Mouse (Mus musculus) midbrain, embryonic 14.5 days (tissue): Measurements from ENCODE around the gene Klk8. TPM values are rescaled to one million over a fixed set of nuclear protein-coding genes. Genes with fewer than 3 reads are reported as not detected.
A peak's percentile ranks its signal among the peaks of the same experiment; 100 is the strongest.

Source experiments
- ATAC-seq: fragments of 200-750 bp; cut with Nextera tagmentation; 2 replicates; pipeline ENCODE4 v1.8.0; 2017; ENCODE audit warnings: moderate number of reproducible peaks, moderate library complexity; ENCODE audit not compliant: low FRiP score, low TSS enrichment
- DNase-seq: peaks from one replicate; pipeline ENCODE4 v3.0.0-alpha.2; 2015
- H3K27ac ChIP-seq: fragments of 300-500 bp; sonication (generic); replicated peaks from 2 replicates; pipeline ENCODE4 v1.5.1; 2014; ENCODE audit warnings: mild to moderate bottlenecking, low read depth, low read length, moderate library complexity
- H3K27me3 ChIP-seq: fragments of 300-500 bp; sonication (generic); 2 replicates; pipeline ENCODE4 v1.6.1; 2014; ENCODE audit warnings: low read length, control low read depth, mixed read lengths; ENCODE audit not compliant: control insufficient read depth, insufficient read depth
- H3K36me3 ChIP-seq: fragments of 300-500 bp; sonication (generic); 2 replicates; pipeline ENCODE4 v1.6.1; 2014; ENCODE audit warnings: low read length, control low read depth; ENCODE audit not compliant: control insufficient read depth, insufficient read depth
- H3K4me1 ChIP-seq: fragments of 300-500 bp; sonication (generic); 2 replicates; pipeline ENCODE4 v1.6.1; 2014; ENCODE audit warnings: mild to moderate bottlenecking, antibody characterized with exemption, low read length, control low read depth; ENCODE audit not compliant: control insufficient read depth, insufficient read depth
- H3K4me2 ChIP-seq: fragments of 300-500 bp; sonication (generic); 2 replicates; pipeline ENCODE4 v1.6.1; 2014; ENCODE audit warnings: mild to moderate bottlenecking, low read length, moderate library complexity
- H3K4me3 ChIP-seq: fragments of 300-500 bp; sonication (generic); replicated peaks from 2 replicates; pipeline ENCODE4 v1.5.1; 2014; ENCODE audit warnings: low read depth, low read length
- H3K9ac ChIP-seq: fragments of 300-500 bp; sonication (generic); replicated peaks from 2 replicates; pipeline ENCODE4 v1.6.1; 2014; ENCODE audit warnings: mild to moderate bottlenecking, low read length, moderate library complexity
- H3K9me3 ChIP-seq: fragments of 300-500 bp; sonication (generic); 2 replicates; pipeline ENCODE4 v1.6.1; 2016; ENCODE audit warnings: low read length, control low read depth, mixed read lengths; ENCODE audit not compliant: control insufficient read depth
- WGBS: fragments of 180-500 bp; shearing (Covaris S2); extraction: QIAGEN DNeasy Blood & Tissue Kit; methylation state at CpG from one replicate; pipeline ENCODE4 v1.1.7; 2014; 5-methylcytosine and 5-hydroxymethylcytosine counted together
- polyA plus RNA-seq: library from polyadenylated mRNA; unstranded; fragments of >200 nt; fragmentation: Nextera tagmentation; extraction: Ambion mirVana; gene quantifications from 2 replicates; pipeline ENCODE4 v1.2.1, GENCODE M21; 2014

Gene Klk8
- polyA plus RNA-seq, 1 experiment from 2014 or later = 6.7 TPM

DNA sequence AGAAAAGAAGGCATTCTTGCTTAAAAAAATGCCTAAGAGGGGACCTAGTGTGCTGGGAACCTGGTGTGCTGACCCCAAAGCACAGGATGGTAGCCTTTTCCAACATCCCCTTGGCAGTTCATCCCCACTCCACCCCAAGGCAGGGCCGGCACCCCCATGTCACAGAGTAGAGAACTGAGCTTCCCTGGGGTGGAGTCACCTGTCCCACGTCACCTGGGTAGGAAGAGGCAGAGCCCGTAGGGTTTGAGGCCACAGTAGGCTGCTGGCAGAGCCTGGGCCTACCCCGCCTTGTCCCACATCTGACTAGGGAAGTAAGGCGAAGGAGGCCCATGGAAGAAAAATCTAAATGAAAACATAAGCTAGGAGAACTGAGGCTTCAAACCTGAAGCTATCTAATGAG, 23.0 kb upstream of the Klk8 start, which contains the start of gene Klk11:
Gene Klk11 (plus strand): TSS at position 241 of the 400 bp plus-strand sequence.
- Histone ChIP-seq H3K9me3 (no peaks in the 10 kb centered on the region), H3K4me1 (no peaks in the 10 kb centered on the region), H3K27me3 (no peaks in the 10 kb centered on the region), H3K9ac (no peak within 1 kb of the TSS), H3K4me2 (no peak within 1 kb of the TSS), H3K4me3 (no peak within 1 kb of the TSS), H3K27ac (no peak within 1 kb of the TSS), H3K36me3 (no peaks in the 10 kb centered on the region)
- ATAC-seq (no peak), DNase-seq (no peak)
- 94% methylated on average over 5 of the region's 5 CpGs for WGBS

DNA sequence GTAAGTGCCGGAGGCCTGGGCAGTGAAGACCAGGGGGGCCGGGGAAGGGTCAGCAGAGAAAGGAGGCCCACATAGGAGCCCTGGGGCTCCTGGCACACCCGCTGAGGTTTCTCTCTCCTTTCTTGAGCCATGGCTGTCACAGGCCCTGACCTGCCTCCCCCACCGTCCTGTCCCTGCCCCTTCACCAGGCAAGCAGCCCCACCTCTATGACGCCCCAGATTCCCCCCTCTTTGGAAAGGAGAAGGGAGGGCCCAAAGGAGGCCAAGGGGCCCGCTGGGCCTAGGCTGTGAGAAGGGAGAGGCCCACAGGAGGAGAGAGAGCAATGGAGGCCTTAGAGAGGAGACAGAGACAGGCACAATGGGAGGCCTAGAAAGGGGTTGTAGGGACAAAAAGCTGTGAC, 22.6 kb upstream of the Klk8 start:
- 38% methylated on average over 6 of the region's 6 CpGs for WGBS
- no peak overlapping the region for H3K27ac ChIP-seq
- H3K36me3 ChIP-seq = no peaks in the 10 kb centered on the region
- no peaks in the 10 kb centered on the region for H3K4me1 ChIP-seq
- no peak overlapping the region for H3K4me2 ChIP-seq
- no peak for DNase-seq
- no peaks in the 10 kb centered on the region for H3K9me3 ChIP-seq
- no peak overlapping the region for H3K9ac ChIP-seq
- H3K4me3 ChIP-seq = no peak overlapping the region
- ATAC-seq = 0 out of 2 replicates have a peak, but pooled peaks have one; percentile 28
- H3K27me3 ChIP-seq = no peaks in the 10 kb centered on the region

DNA sequence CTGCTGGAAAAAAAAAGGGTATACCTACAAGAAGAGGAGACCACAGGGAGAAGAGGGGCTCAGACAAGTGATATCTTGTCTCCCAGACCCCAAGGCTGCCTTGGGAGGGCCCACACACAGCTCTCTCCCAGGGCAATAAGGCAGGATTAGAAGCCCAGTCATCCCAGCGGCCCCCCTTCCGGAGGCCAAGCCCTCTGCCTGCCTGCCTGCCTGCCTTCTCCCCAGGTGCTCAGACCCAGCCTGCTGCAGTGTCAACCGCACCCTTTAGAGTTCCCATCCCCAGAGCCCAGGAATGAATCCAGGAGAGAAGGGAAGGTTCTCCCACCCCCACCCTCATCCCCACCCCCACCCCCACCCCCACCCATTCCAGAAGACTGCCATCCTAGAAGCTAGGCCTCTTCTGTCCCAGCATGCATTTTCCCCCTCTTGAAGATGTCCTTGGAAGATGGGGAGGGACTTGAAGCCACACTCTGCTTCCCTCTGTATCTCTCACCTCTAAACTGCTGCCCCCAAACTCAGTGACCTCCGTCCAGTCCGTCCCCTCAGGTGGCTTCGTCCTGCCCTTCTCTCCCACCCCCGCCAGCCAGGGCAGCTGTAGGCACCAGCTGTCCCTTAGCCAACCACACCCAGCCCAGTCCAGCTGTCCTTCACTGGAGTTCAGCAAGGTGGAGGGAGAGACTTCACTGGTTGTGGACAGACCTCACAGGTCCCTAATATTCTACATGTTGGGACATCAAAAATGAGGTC, 21.9 kb upstream of the Klk8 start:
- H3K9me3 ChIP-seq = no peaks in the 10 kb centered on the region
- no peaks in the 10 kb centered on the region for H3K36me3 ChIP-seq
- DNase-seq = no peak
- no peak overlapping the region for H3K27ac ChIP-seq
- no peak overlapping the region for H3K4me2 ChIP-seq
- 55% methylated on average over 7 of the region's 7 CpGs for WGBS
- H3K4me3 ChIP-seq = no peak overlapping the region
- H3K27me3 ChIP-seq = no peaks in the 10 kb centered on the region
- H3K9ac ChIP-seq = no peak overlapping the region
- no peaks in the 10 kb centered on the region for H3K4me1 ChIP-seq
- ATAC-seq = no peak

DNA sequence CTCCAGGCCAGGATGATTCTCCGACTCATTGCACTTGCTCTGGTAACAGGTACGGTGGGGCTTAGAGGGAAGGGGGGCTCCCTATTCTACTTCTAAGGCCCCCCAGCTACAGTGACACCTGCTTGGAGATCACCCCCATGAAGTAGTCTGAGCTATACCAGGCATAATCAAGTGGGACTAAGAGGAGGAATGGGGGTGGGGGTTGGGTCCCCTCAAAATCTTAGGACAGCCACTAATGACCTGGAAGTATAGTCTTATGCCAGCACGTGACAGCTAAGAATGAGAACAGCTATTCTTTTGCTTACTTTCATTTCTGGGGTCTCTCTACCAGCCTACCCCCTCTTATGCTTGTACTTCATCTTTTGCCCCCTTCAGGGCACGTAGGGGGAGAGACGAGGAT, 20.9 kb upstream of the Klk8 start:
- H3K9ac ChIP-seq = no peak overlapping the region
- no peak overlapping the region for H3K27ac ChIP-seq
- H3K4me1 ChIP-seq = no peaks in the 10 kb centered on the region
- ATAC-seq (no peak), DNase-seq (no peak)
- no peak overlapping the region for H3K4me3 ChIP-seq
- no peaks in the 10 kb centered on the region for H3K36me3 ChIP-seq
- 85% methylated on average over 5 of the region's 5 CpGs for WGBS
- H3K4me2 ChIP-seq = no peak overlapping the region
- no peaks in the 10 kb centered on the region for H3K9me3 ChIP-seq
- no peaks in the 10 kb centered on the region for H3K27me3 ChIP-seq

DNA sequence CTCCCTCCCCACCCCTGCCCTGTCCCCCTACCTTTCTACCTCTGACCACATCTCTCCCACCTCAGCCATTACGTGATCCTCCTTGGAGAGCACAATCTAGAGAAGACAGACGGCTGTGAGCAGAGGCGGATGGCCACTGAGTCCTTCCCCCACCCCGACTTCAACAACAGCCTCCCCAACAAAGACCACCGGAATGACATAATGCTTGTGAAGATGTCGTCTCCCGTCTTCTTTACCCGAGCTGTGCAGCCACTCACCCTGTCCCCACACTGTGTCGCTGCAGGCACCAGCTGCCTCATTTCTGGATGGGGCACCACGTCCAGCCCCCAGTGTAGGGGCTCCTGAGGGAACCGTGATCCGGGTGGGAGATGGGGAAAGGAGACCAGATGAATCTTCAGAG, 20.0 kb upstream of the Klk8 start:
- Histone ChIP-seq H3K27ac (no peak overlapping the region), H3K27me3 (no peaks in the 10 kb centered on the region), H3K4me1 (peaks cover under 1% of the 10 kb centered on the region; the same call in 1 of the 2 replicates), H3K4me2 (no peak overlapping the region), H3K9me3 (no peaks in the 10 kb centered on the region), H3K4me3 (no peak overlapping the region), H3K36me3 (no peaks in the 10 kb centered on the region), H3K9ac (no peak overlapping the region)
- no peak for ATAC-seq
- 89% methylated on average over 12 of the region's 12 CpGs for WGBS
- no peak for DNase-seq

DNA sequence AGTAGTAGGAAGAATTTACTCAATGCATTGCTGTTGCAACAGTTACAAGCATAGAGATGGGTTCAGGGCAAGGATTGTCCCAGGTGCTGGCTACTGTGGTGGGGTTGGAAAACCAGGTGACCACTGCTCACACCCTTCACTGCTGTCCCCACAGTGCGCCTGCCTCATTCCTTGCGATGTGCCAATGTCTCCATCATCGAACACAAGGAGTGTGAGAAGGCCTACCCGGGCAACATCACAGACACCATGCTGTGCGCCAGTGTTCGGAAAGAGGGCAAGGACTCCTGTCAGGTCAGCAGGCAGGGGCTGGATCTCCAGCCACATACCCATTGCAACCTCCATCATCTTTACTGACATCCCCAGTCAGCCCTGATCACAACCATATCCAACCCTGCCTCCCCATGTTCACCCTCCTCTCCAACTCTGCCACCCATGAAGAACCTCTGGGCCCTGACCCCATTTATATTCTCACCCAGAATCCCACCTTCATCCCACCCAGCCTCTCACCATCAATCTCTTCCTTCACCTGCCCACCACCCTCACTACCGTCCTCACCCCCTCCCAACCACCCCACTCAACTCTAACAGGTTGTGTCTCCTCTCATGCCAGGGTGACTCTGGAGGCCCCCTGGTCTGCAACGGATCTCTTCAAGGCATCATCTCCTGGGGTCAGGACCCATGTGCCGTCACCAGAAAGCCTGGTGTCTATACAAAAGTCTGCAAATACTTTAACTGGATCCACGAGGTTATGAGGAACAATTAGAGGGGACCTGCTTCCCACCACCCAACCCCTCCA, 19.0 kb upstream of the Klk8 start:
- Histone ChIP-seq H3K27ac (no peak overlapping the region), H3K36me3 (no peaks in the 10 kb centered on the region), H3K9me3 (no peaks in the 10 kb centered on the region), H3K4me1 (peaks cover 3% of the 10 kb centered on the region; the same call in 1 of the 2 replicates), H3K27me3 (0 out of 2 replicates have a peak, but pooled peaks cover 4% of the 10 kb centered on the region), H3K9ac (no peak overlapping the region), H3K4me2 (no peak overlapping the region), H3K4me3 (no peak overlapping the region)
- WGBS = 93% methylated on average over 10 of the region's 10 CpGs
- ATAC-seq (no peak), DNase-seq (no peak)

DNA sequence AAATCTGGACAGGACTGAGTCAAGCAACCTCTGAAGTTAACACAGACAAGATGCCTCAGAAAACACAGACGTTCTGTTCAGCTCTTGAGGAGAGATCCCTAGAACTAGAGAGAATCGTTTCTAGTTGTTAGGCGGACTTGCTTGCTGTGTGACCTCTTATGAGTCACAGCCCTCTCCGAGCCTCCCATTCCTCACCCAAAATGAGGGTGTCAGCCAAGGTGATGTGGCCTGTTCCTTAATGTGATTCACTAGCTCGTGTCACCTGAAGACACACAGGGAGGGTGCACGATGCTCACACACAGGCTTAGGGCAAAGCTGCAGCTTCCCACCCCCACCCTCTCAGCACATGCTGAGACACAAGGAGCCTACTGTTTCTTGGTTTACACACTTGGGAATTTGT, 17.1 kb upstream of the Klk8 start:
- Histone ChIP-seq H3K27me3 (0 out of 2 replicates have a peak, but pooled peaks cover 4% of the 10 kb centered on the region), H3K4me1 (peaks cover 3% of the 10 kb centered on the region; the same call in 1 of the 2 replicates), H3K9me3 (no peaks in the 10 kb centered on the region), H3K36me3 (no peaks in the 10 kb centered on the region), H3K9ac (no peak overlapping the region), H3K4me2 (no peak overlapping the region), H3K4me3 (no peak overlapping the region), H3K27ac (no peak overlapping the region)
- DNase-seq = no peak
- no peak for ATAC-seq
- WGBS = 74% methylated on average over 6 of the region's 6 CpGs

DNA sequence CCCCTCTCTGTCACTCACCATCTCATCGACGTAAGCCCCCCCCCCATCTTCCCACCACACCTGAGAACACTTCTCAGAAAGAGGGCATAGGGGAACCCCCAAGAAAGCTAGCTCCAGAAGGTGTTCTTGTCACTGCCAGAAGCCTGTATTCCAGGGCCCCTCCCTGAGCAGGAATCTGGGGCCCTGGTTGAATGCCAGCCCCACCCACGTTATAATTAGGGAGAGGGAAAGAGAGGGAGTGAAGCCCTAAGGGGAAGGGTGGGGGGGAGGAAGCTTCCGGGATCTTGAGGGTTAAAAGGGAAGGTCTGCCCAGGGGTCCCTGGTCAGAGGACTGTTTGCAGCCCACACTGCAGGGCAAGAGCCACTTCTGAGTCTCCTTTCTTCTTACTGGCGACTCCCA, 16.6 kb upstream of the Klk8 start, which contains the start of gene Klk10:
Gene Klk10 (plus strand): TSS at position 290 of the 400 bp plus-strand sequence.
- Histone ChIP-seq H3K27me3 (0 out of 2 replicates have a peak, but pooled peaks cover 4% of the 10 kb centered on the region), H3K4me1 (peaks cover 3% of the 10 kb centered on the region; the same call in 1 of the 2 replicates), H3K4me3 (no peak within 1 kb of the TSS), H3K27ac (no peak within 1 kb of the TSS), H3K4me2 (no peak within 1 kb of the TSS), H3K9me3 (no peaks in the 10 kb centered on the region), H3K36me3 (no peaks in the 10 kb centered on the region), H3K9ac (no peak within 1 kb of the TSS)
- no peak for DNase-seq
- ATAC-seq = no peak
- 55% methylated on average over 5 of the region's 5 CpGs for WGBS
